Mouse (Mus musculus) cortical plate, adult 2 months (tissue): ENCODE data around the gene Eipr1.

ENCODE experiments used
- CTCF ChIP-seq: fragments of 200-500 bp; IDR thresholded peaks from 2 replicates; pipeline ENCODE4 v1.5.1; 2011; ENCODE audit warnings: mild to moderate bottlenecking, control low read depth, low read length; ENCODE audit not compliant: insufficient read depth; ENCODE audit errors: extremely low read depth
- POLR2A ChIP-seq: fragments of 200-500 bp; IDR thresholded peaks from 2 replicates; pipeline ENCODE4 v1.6.1; 2011; ENCODE audit warnings: mild to moderate bottlenecking, low read length, control low read depth; ENCODE audit not compliant: insufficient read depth; ENCODE audit errors: extremely low read depth

GRCm38 (mm10) chr12:28780180-28780579 is 28.6 kb downstream of the Eipr1 start:
- TF ChIP-seq POLR2A (no peak), CTCF (no peak)
